Mouse (Mus musculus) spleen, adult 2 months (tissue): ENCODE results near the gene Ggps1.

ENCODE experiments used
- CTCF ChIP-seq: fragments of 200-500 bp; IDR thresholded peaks from 2 replicates; pipeline ENCODE4 v1.5.1; 2011; ENCODE audit warnings: mild to moderate bottlenecking, inconsistent platforms; ENCODE audit not compliant: insufficient read depth, insufficient read length, insufficient replicate concordance; ENCODE audit errors: extremely low read depth
- POLR2A ChIP-seq: fragments of 200-500 bp; IDR thresholded peaks from 2 replicates; pipeline ENCODE4 v1.6.1; 2011; ENCODE audit warnings: low read depth, low read length, inconsistent platforms

DNA sequence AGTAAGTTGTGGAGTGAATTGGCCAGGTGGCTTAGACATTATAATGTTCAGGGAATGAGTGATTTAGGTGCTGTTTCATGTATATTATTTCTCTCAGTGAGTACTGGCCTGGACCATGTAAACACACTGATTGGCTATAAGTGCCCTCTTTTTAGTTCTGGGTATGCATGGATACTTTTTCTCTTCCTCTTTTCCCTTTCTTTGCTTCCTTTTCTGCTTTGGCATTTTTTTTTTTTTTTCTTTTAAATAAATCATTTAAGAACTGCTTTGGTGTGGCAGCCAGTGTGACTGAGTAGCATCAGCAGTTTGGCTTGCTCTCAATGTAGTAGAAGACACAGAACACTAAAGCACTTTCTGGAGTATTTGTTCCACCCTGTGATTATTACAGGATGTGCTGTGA is 4.7 kb upstream of the Ggps1 start:
- no peak for TF ChIP-seq POLR2A
- TF ChIP-seq CTCF: no peak
